Mouse (Mus musculus): ENCODE results near the gene Raver1. TPM values are rescaled to one million over a fixed set of nuclear protein-coding genes. Genes with fewer than 3 reads are reported as not detected.

The Raver1 gene
- polyA plus RNA-seq, 1 experiment from 2014 or later = 65.4 TPM

DNA sequence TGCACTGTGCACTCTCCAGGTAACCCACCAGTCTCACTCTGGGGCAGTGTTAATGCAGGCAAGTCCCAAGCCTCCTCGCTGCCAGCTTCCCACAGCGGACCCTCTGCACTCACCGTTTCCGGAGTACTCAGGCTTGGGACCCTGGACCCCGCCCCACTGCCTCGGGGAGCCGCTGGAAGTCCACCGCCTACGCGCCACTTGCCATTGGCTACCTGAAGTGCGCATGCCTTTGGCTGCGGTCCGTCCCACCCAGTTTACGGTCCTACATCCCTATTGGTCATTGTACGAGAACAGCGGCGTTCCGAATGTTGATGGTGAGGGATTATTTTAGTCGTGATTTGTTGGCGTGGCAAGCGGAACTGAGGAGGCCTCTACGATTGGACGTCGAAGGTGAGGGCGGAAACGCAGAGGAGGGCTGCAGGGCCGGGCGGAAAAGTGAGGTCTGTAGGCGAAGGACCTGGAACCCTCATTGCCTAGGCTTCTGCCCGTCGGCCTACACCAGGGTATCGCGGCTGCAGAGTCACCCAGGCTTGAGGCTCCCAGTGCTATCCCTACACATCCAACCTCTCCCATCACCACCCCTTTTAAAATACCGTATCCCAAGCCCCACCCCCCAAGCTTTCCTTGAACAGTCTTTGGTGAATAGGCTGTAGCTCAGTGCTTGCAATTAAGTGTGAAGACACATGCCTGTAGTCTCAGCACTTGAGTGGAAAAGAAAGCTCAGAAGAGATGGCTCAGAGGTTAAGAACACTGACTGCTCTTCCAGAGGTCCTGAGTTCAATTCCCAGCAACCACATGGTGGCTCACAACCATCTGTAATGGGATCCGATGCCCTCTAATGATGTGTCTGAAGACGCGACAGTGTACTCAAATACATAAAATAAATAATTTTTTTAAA lies 39.5 kb upstream of the Raver1 start, which contains the start of gene Tyk2:
Gene Tyk2 (minus strand): TSS at position 185 of the 898 bp plus-strand sequence.
- ATAC-seq = peak; percentile 88
- no peaks in the 10 kb centered on the region for H3K27me3 ChIP-seq
- CTCF ChIA-PET = no interaction called here
- no peak for TF ChIP-seq CTCF (IDR thresholded peaks at IDR 0.05)
- peak; percentile 97 for DNase-seq (ENCODE audit: low read depth, low spot score)
- POLR2A ChIA-PET = interaction anchor here (1.4 kb wide), 1 partner anchor 40 kb away, joined by 6 read pairs; the partner anchor contains the start of genes Gm38431 and Raver1
- in situ Hi-C loops (cut with MboI; ENCODE audit: low pct_unique_long_range_greater_than_20kb) = loop anchor here (5.0 to 10.0 kb wide), 2 partner anchors 99 to 227 kb away; partner anchors contain the start of gene Icam5

DNA sequence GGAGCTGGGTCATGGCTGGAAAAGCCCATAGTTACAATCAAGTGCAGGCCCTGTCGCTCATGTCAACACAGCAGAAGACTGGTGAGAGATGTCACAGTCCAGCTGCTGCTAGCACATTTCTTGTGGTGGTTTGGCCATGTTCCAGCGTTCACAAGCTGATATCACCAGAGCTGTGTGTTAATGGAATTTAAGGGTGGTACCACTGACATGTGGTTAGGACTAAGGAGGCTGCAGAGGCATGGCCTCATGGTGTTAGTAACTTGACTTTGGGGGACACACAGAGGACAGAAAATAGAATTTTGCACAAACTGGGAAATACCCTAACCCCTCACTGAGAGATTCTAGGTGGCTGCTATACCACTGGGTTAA lies 34.4 kb upstream of the Raver1 start:
- DNase-seq (ENCODE audit: low read depth, low spot score) (no peak), ATAC-seq (peak; percentile 18)
- ChIA-PET POLR2A (interaction anchor here (0.7 to 1.3 kb wide), 2 partner anchors 10 to 26 kb away, joined by 3 read pairs; no protein-coding TSS in a partner anchor), CTCF (interaction anchor here (0.6 to 1.4 kb wide), 2 partner anchors 11 to 95 kb away, joined by 3 to 4 read pairs; no protein-coding TSS in a partner anchor)
- no peak for TF ChIP-seq CTCF (IDR thresholded peaks at IDR 0.05)
- in situ Hi-C loops (cut with MboI; ENCODE audit: low pct_unique_long_range_greater_than_20kb) = no loop called here
- no peaks in the 10 kb centered on the region for H3K27me3 ChIP-seq

DNA sequence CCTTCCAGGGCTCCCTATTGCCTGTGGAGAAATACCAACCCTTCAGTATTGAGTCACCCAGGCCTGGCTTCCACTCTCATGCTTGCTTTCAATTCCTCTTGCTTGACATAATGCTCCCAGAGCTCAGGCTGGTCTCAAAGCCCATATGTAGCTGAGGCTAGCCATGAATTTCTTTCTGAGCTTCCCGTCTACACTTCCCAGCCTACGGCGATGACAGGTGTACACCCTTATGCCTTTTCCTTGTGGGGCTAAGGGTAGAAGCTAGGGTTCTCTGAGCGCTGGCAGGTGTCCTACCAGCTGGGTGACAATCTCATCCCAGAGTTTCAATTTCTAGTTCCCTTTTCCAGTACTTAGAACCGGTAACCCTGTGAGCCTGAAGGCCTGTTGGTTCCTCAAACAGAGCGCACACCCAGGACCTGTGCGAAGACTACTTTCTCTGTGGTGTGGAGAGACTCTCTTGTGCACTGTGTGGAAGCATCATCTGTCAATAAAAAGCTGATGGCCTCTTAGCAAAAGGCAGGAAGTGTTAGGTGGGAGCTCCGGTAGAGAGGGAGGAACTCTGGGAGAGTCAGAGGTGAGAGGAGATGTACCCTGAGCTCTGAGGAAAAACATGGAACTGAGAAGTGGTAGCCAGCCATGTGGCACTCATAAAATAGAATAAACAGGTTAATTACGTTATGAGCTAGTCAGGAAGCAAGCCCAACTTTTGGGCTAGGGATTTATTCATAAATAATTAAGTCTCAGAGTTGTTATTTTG lies 33.9 kb upstream of the Raver1 start:
- ATAC-seq (no peak), DNase-seq (ENCODE audit: low read depth, low spot score) (no peak)
- H3K27me3 ChIP-seq = no peaks in the 10 kb centered on the region
- ChIA-PET CTCF (interaction anchor here (0.6 to 1.5 kb wide), 3 partner anchors 11 to 95 kb away, joined by 3 to 4 read pairs (median 4); no protein-coding TSS in a partner anchor), POLR2A (interaction anchor here (0.7 kb wide), 1 partner anchor 11 kb away, joined by 3 read pairs; no protein-coding TSS in a partner anchor)
- in situ Hi-C loops (cut with MboI; ENCODE audit: low pct_unique_long_range_greater_than_20kb) = no loop called here
- no peak for TF ChIP-seq CTCF (IDR thresholded peaks at IDR 0.05)

- no peak for TF ChIP-seq CTCF (IDR thresholded peaks at IDR 0.05)
- no peak for ATAC-seq
- POLR2A ChIA-PET = interaction anchor here (0.6 kb wide), 1 partner anchor 110 kb away, joined by 4 read pairs; no protein-coding TSS in a partner anchor
- H3K27me3 ChIP-seq = no peaks in the 10 kb centered on the region
- in situ Hi-C loops (cut with MboI; ENCODE audit: low pct_unique_long_range_greater_than_20kb) = no loop called here
- CTCF ChIA-PET = interaction anchor here (1.4 to 1.5 kb wide), 2 partner anchors 11 to 94 kb away, joined by 3 to 4 read pairs; no protein-coding TSS in a partner anchor
- no peak for DNase-seq (ENCODE audit: low read depth, low spot score)
Observed at GRCm38 (mm10) chr9:21124837-21125236, 33.0 kb upstream of the Raver1 start.

DNA sequence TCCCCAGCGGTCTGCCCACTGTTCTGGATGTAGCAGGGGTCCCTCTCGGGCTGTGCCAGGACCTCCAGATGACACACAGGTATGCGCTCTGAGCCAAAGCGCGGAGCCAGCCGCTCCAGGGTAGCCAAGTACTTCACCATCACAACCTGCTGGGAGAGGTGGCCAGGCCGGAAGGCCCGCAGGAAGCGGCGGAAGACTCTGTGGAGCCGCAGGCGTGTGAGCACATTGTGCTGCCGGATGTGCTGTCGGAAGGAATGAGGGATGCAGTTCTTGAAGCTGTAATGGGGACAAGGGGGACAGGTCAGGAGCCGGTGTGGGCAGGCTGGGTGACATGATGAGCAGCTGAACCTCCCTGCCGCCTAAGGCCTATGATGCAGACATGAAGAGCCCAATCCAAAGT lies 29.7 kb upstream of the Raver1 start:
- CTCF ChIA-PET = interaction anchor here (1.3 kb wide), 1 partner anchor 15 kb away, joined by 3 read pairs; no protein-coding TSS in a partner anchor
- TF ChIP-seq CTCF (IDR thresholded peaks at IDR 0.05) = no peak
- ATAC-seq (no peak), DNase-seq (ENCODE audit: low read depth, low spot score) (no peak)
- H3K27me3 ChIP-seq = no peaks in the 10 kb centered on the region
- POLR2A ChIA-PET = no interaction called here
- in situ Hi-C loops (cut with MboI; ENCODE audit: low pct_unique_long_range_greater_than_20kb) = no loop called here

DNA sequence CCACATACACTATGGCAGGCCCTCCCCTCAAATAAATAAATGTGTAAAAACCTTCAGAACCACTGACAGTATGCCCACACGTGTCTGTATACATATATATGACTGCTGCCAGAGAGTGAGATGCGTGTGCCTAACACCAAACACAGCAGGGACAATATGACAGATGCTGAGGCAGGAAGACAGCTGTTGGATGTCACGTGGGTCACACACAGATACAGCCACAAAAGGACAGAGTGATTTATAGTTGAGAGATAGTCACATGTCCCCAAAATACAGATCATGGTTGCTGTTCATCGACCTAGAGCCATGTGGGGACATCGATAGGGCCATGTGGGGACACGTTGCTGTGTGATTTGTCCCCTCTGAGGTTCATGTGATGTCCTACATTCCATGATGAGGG lies 25.3 kb upstream of the Raver1 start:
- no peaks in the 10 kb centered on the region for H3K27me3 ChIP-seq
- CTCF ChIA-PET = no interaction called here
- no peak for ATAC-seq
- in situ Hi-C loops (cut with MboI; ENCODE audit: low pct_unique_long_range_greater_than_20kb) = no loop called here
- POLR2A ChIA-PET = interaction anchor here (0.6 to 1.0 kb wide), 2 partner anchors 16 to 18 kb away, joined by 3 to 5 read pairs; no protein-coding TSS in a partner anchor
- DNase-seq (ENCODE audit: low read depth, low spot score) = no peak
- TF ChIP-seq CTCF (IDR thresholded peaks at IDR 0.05) = no peak

- in situ Hi-C loops (cut with MboI; ENCODE audit: low pct_unique_long_range_greater_than_20kb) = no loop called here
- ATAC-seq = no peak
- H3K27me3 ChIP-seq = no peaks in the 10 kb centered on the region
- ChIA-PET POLR2A (no interaction called here), CTCF (interaction anchor here (1.0 kb wide), 1 partner anchor 49 kb away, joined by 3 read pairs; no protein-coding TSS in a partner anchor)
- TF ChIP-seq CTCF (IDR thresholded peaks at IDR 0.05) = no peak
- no peak for DNase-seq (ENCODE audit: low read depth, low spot score)
Observed at GRCm38 (mm10) chr9:21115105-21115504, 23.3 kb upstream of the Raver1 start.

DNA sequence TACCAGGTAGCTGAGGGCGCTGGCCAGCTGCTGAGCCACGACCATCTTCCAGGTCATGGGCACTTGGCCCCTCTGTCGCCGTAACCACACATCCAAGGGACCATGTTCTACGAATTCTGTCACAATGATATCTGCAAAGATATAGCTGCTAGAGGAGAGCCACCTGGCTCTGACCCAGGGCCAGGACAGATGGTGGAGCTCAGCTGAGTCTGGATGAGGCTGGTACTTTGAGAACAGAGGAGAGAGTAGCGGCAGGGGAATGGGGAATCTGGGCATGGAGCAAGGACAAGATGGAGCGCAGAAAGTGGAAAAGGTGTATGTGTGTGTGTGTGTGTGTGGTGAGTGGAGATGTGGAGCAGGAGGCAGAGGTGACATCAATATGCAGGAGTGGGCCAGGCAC lies 22.4 kb upstream of the Raver1 start:
- no peak for TF ChIP-seq CTCF (IDR thresholded peaks at IDR 0.05)
- ChIA-PET CTCF (interaction anchor here (1.1 kb wide), 1 partner anchor 11 kb away, joined by 4 read pairs; no protein-coding TSS in a partner anchor), POLR2A (no interaction called here)
- no peaks in the 10 kb centered on the region for H3K27me3 ChIP-seq
- in situ Hi-C loops (cut with MboI; ENCODE audit: low pct_unique_long_range_greater_than_20kb) = no loop called here
- DNase-seq (ENCODE audit: low read depth, low spot score) (no peak), ATAC-seq (no peak)

GRCm38 (mm10) chr9:21113751-21114150 lies 21.9 kb upstream of the Raver1 start:
- TF ChIP-seq CTCF (IDR thresholded peaks at IDR 0.05) = no peak
- ChIA-PET CTCF (interaction anchor here (1.1 kb wide), 1 partner anchor 11 kb away, joined by 4 read pairs; no protein-coding TSS in a partner anchor), POLR2A (no interaction called here)
- DNase-seq (ENCODE audit: low read depth, low spot score) = no peak
- H3K27me3 ChIP-seq = no peaks in the 10 kb centered on the region
- in situ Hi-C loops (cut with MboI; ENCODE audit: low pct_unique_long_range_greater_than_20kb) = no loop called here
- no peak for ATAC-seq

DNA sequence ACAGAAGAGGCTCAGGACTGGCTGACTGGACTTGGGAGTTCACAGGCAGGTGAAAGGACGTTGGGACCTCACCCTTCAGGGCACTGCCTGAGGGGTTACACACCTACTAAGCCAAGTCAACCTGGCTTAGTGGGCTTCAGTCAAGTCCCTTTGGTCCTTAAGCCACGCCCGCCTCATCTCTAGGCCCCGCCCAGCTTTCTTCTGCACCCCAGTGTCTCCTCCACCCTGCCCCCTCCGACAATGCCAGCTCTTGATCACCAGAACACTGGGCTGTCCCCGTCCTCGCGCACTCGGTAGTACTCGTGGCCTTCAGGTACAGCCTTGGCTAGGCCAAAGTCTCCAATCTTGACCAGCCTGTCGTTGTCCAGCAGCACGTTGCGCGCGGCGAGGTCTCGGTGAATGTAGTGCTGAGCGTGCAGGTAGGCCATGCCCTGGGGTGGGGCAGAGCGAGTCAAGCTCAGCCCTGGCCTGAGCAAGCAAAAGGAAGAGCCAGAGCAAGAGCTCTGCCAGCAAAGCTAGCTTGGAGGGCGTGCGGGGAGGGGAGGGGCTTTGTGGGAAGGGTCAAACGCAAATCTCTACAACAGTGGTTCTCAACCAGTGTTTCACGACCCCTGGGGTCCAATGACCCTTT lies 15.9 kb upstream of the Raver1 start:
- H3K27me3 ChIP-seq = no peaks in the 10 kb centered on the region
- CTCF ChIA-PET = interaction anchor here (1.2 kb wide), 1 partner anchor 10 kb away, joined by 3 read pairs; no protein-coding TSS in a partner anchor
- ATAC-seq (no peak), DNase-seq (ENCODE audit: low read depth, low spot score) (no peak)
- POLR2A ChIA-PET = interaction anchor here (0.6 kb wide), 1 partner anchor 22 kb away, joined by 3 read pairs; no protein-coding TSS in a partner anchor
- in situ Hi-C loops (cut with MboI; ENCODE audit: low pct_unique_long_range_greater_than_20kb) = no loop called here
- no peak for TF ChIP-seq CTCF (IDR thresholded peaks at IDR 0.05)

All from Patski (cell line).